8 mouse cellular contexts compared by ENCODE assay signal in the genomic region with DNA sequence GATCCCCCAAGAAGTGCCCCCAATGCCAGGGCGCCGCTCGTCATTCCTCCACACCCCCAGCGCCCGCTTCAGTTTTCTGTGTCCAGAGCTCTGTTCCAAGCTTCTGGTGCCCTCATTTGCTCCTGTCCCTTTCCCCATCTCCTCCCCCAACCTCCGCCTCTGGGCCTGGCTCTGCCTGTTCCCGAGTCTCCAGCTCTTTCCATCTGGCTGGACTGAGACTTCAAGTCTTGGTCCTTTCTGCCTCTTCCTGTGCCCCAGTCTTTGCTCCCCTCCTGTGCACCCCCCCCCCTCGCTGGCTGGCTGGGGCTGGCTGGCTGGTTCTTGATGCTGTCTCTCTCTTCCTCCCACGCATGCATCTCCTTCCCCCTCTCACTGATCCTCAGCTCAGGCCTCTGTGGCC. TPM values are rescaled to one million over a fixed set of nuclear protein-coding genes. Genes with fewer than 3 reads are reported as not detected.
DNase-seq lines count a peak whose midpoint lies in the region; ATAC-seq and TF ChIP-seq lines count a peak whose summit lies in the region.

No protein-coding gene starts in this region.

- ATAC-seq in forebrain, embryonic 16.5 days, result no peak
- ATAC-seq in megakaryocyte, adult 5-6 weeks (ENCODE audit: poor library complexity, severe bottlenecking), result no peak

- TF ChIP-seq POLR2A in kidney, adult 2 months (IDR thresholded peaks at IDR 0.05; ENCODE audit: low read depth, low read length), result no peak

- H3K4me3 ChIP-seq in kidney, adult 2 months (ENCODE audit: insufficient read depth, low read depth, low read length), result no peak overlapping the region
- peak overlapping the region; percentile 15; the same call in 1 of the 2 replicates for H3K4me3 ChIP-seq in brown adipose tissue, adult 24 weeks (ENCODE audit: insufficient read depth, low read depth, low read length)
- no peak overlapping the region for H3K4me3 ChIP-seq in forebrain, embryonic 16.5 days (replicated peaks; ENCODE audit: low read length)
- H3K4me3 ChIP-seq in limb, embryonic 10.5 days, result peak overlapping the region; percentile 46

- no peak overlapping the region for H3K27ac ChIP-seq in kidney, adult 2 months (ENCODE audit: insufficient read depth, low read depth, low read length)
- 0 out of 2 replicates have a peak overlapping the region, but pooled peaks have one; percentile 13 for H3K27ac ChIP-seq in brown adipose tissue, adult 24 weeks (replicated peaks; ENCODE audit: low read depth, low read length)
- peak overlapping the region; percentile 96 for H3K27ac ChIP-seq in forebrain, embryonic 16.5 days (ENCODE audit: low read length)
- H3K27ac ChIP-seq in limb, embryonic 10.5 days, result peak overlapping the region; percentile 81

- H3K9me3 ChIP-seq in forebrain, embryonic 16.5 days (ENCODE audit: control insufficient read depth, low read length), result no peaks in the 10 kb centered on the region
- H3K9me3 ChIP-seq in limb, embryonic 10.5 days (replicated peaks), result no peaks in the 10 kb centered on the region

- no peaks in the 10 kb centered on the region for H3K36me3 ChIP-seq in kidney, adult 2 months (ENCODE audit: control insufficient read depth, insufficient read depth, low read length)
- peaks cover 13% of the 10 kb centered on the region for H3K36me3 ChIP-seq in forebrain, embryonic 16.5 days (ENCODE audit: control insufficient read depth, insufficient read depth)
- peaks cover 24% of the 10 kb centered on the region for H3K36me3 ChIP-seq in limb, embryonic 10.5 days

- H3K4me2 ChIP-seq in forebrain, embryonic 16.5 days (ENCODE audit: low read length), result no peak overlapping the region; the same call in none of the 2 replicates

- TF ChIP-seq CTCF in kidney, adult 2 months (conservative IDR thresholded peaks at IDR 0.05; ENCODE audit: insufficient read depth, insufficient read length, low read depth, low read length), result no peak

- peak; percentile 50 for DNase-seq in kidney, postnatal 10 days
- DNase-seq in kidney, adult 2 months, result no peak
- DNase-seq in limb, embryonic 10.5 days (ENCODE audit: low spot score), result peak; percentile 38
- DNase-seq in right cerebral cortex, postnatal 14 days, result peak; percentile 48
- DNase-seq in urinary bladder, postnatal 25 days (ENCODE audit: low spot score), result no peak

- H3K9ac ChIP-seq in forebrain, embryonic 16.5 days (replicated peaks; ENCODE audit: low read depth, low read length), result peak overlapping the region; percentile 4

- H3K4me1 ChIP-seq in kidney, adult 2 months (ENCODE audit: control insufficient read depth, insufficient read depth, low read length), result no peaks in the 10 kb centered on the region
- H3K4me1 ChIP-seq in brown adipose tissue, adult 24 weeks (ENCODE audit: control insufficient read depth, insufficient read depth, insufficient read length, low read length), result no peaks in the 10 kb centered on the region
- H3K4me1 ChIP-seq in forebrain, embryonic 16.5 days (replicated peaks; ENCODE audit: control insufficient read depth, insufficient read depth, low read length), result peaks cover 86% of the 10 kb centered on the region
- peaks cover 80% of the 10 kb centered on the region for H3K4me1 ChIP-seq in limb, embryonic 10.5 days

- no peaks in the 10 kb centered on the region for H3K27me3 ChIP-seq in kidney, adult 2 months (replicated peaks; ENCODE audit: control insufficient read depth, insufficient read depth, low read length)
- H3K27me3 ChIP-seq in forebrain, embryonic 16.5 days (replicated peaks; ENCODE audit: control insufficient read depth, insufficient read depth, low read length), result no peaks in the 10 kb centered on the region
- H3K27me3 ChIP-seq in limb, embryonic 10.5 days (ENCODE audit: low read depth, poor library complexity, severe bottlenecking), result no peaks in the 10 kb centered on the region

- 45% methylated on average over 9 of the region's 9 CpGs for WGBS in kidney, adult 2 months
- 29% methylated on average over 9 of the region's 9 CpGs for WGBS in forebrain, embryonic 16.5 days
- 24% methylated on average over 8 of the region's 9 CpGs for WGBS in limb, embryonic 10.5 days

RNA-seq across cellular contexts. Expression of gene Dlg4, which starts 10.7 kb away (rescaled TPM):
- polyA plus RNA-seq in kidney, adult 2 months (2012; rRNA removed), result 8.1 and 8.3 TPM in 2 replicates
- 2.4 and 2.7 TPM in 2 replicates for polyA plus RNA-seq in brown adipose tissue, adult 24 weeks (2012; ENCODE audit: insufficient read depth, insufficient read length, missing spikeins)
- polyA plus RNA-seq in forebrain, embryonic 16.5 days (2015; fragmentation: Nextera tagmentation; extraction: Ambion mirVana), result 25.6 and 32.7 TPM in 2 replicates
- 8.8 and 12.9 TPM in 2 replicates for polyA plus RNA-seq in limb, embryonic 10.5 days (2016; fragmentation: Nextera tagmentation; extraction: Ambion mirVana)
- total RNA-seq in megakaryocyte, adult 5-6 weeks (2015), result 5.2 and 10.1 TPM in 2 replicates
- 1.3 and 3.7 TPM in 2 replicates for total RNA-seq in megakaryocyte, adult 5-6 weeks (2017)

RNA-seq across cellular contexts. Expression of gene Acadvl, which starts 12.2 kb away (rescaled TPM):
- polyA plus RNA-seq in kidney, adult 2 months (2012; rRNA removed), result 249 and 308 TPM in 2 replicates
- polyA plus RNA-seq in brown adipose tissue, adult 24 weeks (2012; ENCODE audit: insufficient read depth, insufficient read length, missing spikeins), result 1,981 and 2,287 TPM in 2 replicates
- 60.2 and 60.6 TPM in 2 replicates for polyA plus RNA-seq in forebrain, embryonic 16.5 days (2015; fragmentation: Nextera tagmentation; extraction: Ambion mirVana)
- polyA plus RNA-seq in limb, embryonic 10.5 days (2016; fragmentation: Nextera tagmentation; extraction: Ambion mirVana), result 36.4 and 52.1 TPM in 2 replicates
- total RNA-seq in megakaryocyte, adult 5-6 weeks (2015), result 32.7 and 35.0 TPM in 2 replicates
- 31.7 and 37.0 TPM in 2 replicates for total RNA-seq in megakaryocyte, adult 5-6 weeks (2017)

RNA-seq across cellular contexts. Expression of gene Asgr1, which starts 26.5 kb away (rescaled TPM):
- polyA plus RNA-seq in kidney, adult 2 months (2012; rRNA removed), result 0.25 and 0.41 TPM in 2 replicates
- polyA plus RNA-seq in brown adipose tissue, adult 24 weeks (2012; ENCODE audit: insufficient read depth, insufficient read length, missing spikeins), result 0.87 TPM in 1 of 2 replicates, not detected in the other
- 1.5 and 2.0 TPM in 2 replicates for polyA plus RNA-seq in forebrain, embryonic 16.5 days (2015; fragmentation: Nextera tagmentation; extraction: Ambion mirVana)
- 0.71 and 0.74 TPM in 2 replicates for polyA plus RNA-seq in limb, embryonic 10.5 days (2016; fragmentation: Nextera tagmentation; extraction: Ambion mirVana)
- total RNA-seq in megakaryocyte, adult 5-6 weeks (2015), result not detected in 2 replicates
- total RNA-seq in megakaryocyte, adult 5-6 weeks (2017), result not detected in 2 replicates

RNA-seq across cellular contexts. Expression of gene Dvl2, which starts 27.0 kb away (rescaled TPM):
- 8.5 and 9.6 TPM in 2 replicates for polyA plus RNA-seq in kidney, adult 2 months (2012; rRNA removed)
- 2.6 and 4.9 TPM in 2 replicates for polyA plus RNA-seq in brown adipose tissue, adult 24 weeks (2012; ENCODE audit: insufficient read depth, insufficient read length, missing spikeins)
- polyA plus RNA-seq in forebrain, embryonic 16.5 days (2015; fragmentation: Nextera tagmentation; extraction: Ambion mirVana), result 34.6 and 34.7 TPM in 2 replicates
- polyA plus RNA-seq in limb, embryonic 10.5 days (2016; fragmentation: Nextera tagmentation; extraction: Ambion mirVana), result 65.2 and 70.6 TPM in 2 replicates
- total RNA-seq in megakaryocyte, adult 5-6 weeks (2015), result 7.9 and 9.3 TPM in 2 replicates
- total RNA-seq in megakaryocyte, adult 5-6 weeks (2017), result 12.7 and 16.9 TPM in 2 replicates

RNA-seq across cellular contexts. Expression of gene Phf23, which starts 31.8 kb away (rescaled TPM):
- 16.0 and 21.4 TPM in 2 replicates for polyA plus RNA-seq in kidney, adult 2 months (2012; rRNA removed)
- 24.2 and 26.4 TPM in 2 replicates for polyA plus RNA-seq in brown adipose tissue, adult 24 weeks (2012; ENCODE audit: insufficient read depth, insufficient read length, missing spikeins)
- 63.7 and 66.8 TPM in 2 replicates for polyA plus RNA-seq in forebrain, embryonic 16.5 days (2015; fragmentation: Nextera tagmentation; extraction: Ambion mirVana)
- 101 and 106 TPM in 2 replicates for polyA plus RNA-seq in limb, embryonic 10.5 days (2016; fragmentation: Nextera tagmentation; extraction: Ambion mirVana)
- 34.0 and 37.0 TPM in 2 replicates for total RNA-seq in megakaryocyte, adult 5-6 weeks (2015)
- total RNA-seq in megakaryocyte, adult 5-6 weeks (2017), result 42.5 and 45.8 TPM in 2 replicates

Comparison
In these comparisons a context has a peak if more than half of its experiments do, and no peak if none do; other contexts are left out.
1. DNase-seq: peak in kidney, postnatal 10 days (single experiment), limb, embryonic 10.5 days (single experiment) and right cerebral cortex, postnatal 14 days (single experiment); none in kidney, adult 2 months (single experiment) and urinary bladder, postnatal 25 days (single experiment).
2. H3K4me3 ChIP-seq: peak in brown adipose tissue, adult 24 weeks (single experiment) and limb, embryonic 10.5 days (single experiment); none in kidney, adult 2 months (single experiment) and forebrain, embryonic 16.5 days (single experiment).